14 mouse cellular contexts compared by ENCODE assay signal in genomic region chrX:20691566-20691965, GRCm38 (mm10).
"Had no signal": no experiment of that assay in that cellular context is flagged by ENCODE, and none has a peak within 500 bp of the region (broad histone marks: within the 10 kb centered on the region; RNA-seq: fewer than 3 reads in every experiment).

No protein-coding gene starts in this region.

- H3K9me3 ChIP-seq: limb, embryonic 12.5 days; liver, embryonic 13.5 days; lung, embryonic 15.5 days; midbrain, embryonic 12.5 days; stomach, embryonic 15.5 days had no signal

- H3K27me3 ChIP-seq: limb, embryonic 12.5 days; liver, embryonic 13.5 days; lung, embryonic 15.5 days; midbrain, embryonic 12.5 days; stomach, embryonic 15.5 days had no signal

- DNase-seq: kidney, adult 8-10 months; kidney, postnatal 4 days; liver; liver, embryonic 13.5 days; liver, postnatal 0 days; lung, postnatal 14 days; right cerebral cortex, postnatal 14 days had no signal

- H3K27ac ChIP-seq: kidney, postnatal 0 days; layer of hippocampus, adult 2 months; limb, embryonic 12.5 days; liver, embryonic 13.5 days; lung, embryonic 15.5 days; macrophage; midbrain, embryonic 12.5 days; stomach, embryonic 15.5 days had no signal

- ATAC-seq: liver, postnatal 0 days had no signal

- H3K4me2 ChIP-seq: limb, embryonic 12.5 days; liver, embryonic 13.5 days; lung, embryonic 15.5 days; midbrain, embryonic 12.5 days; stomach, embryonic 15.5 days had no signal

- H3K9ac ChIP-seq: limb, embryonic 12.5 days; liver, embryonic 13.5 days; liver, postnatal 0 days; lung, embryonic 15.5 days; midbrain, embryonic 12.5 days; stomach, embryonic 15.5 days had no signal

- H3K4me3 ChIP-seq: layer of hippocampus, adult 2 months; limb, embryonic 12.5 days; liver, embryonic 13.5 days; lung, embryonic 15.5 days; midbrain, embryonic 12.5 days; stomach, embryonic 15.5 days had no signal

- H3K4me1 ChIP-seq: stomach, embryonic 15.5 days had no signal
